Mouse (Mus musculus): ENCODE results near the gene Gga3. TPM values are rescaled to one million over a fixed set of nuclear protein-coding genes. Genes with fewer than 3 reads are reported as not detected.
A peak's percentile ranks its signal among the peaks of the same experiment; 100 is the strongest.

Gene Gga3
- polyA plus RNA-seq, 1 experiment from 2014 or later: 10.8 TPM

DNA sequence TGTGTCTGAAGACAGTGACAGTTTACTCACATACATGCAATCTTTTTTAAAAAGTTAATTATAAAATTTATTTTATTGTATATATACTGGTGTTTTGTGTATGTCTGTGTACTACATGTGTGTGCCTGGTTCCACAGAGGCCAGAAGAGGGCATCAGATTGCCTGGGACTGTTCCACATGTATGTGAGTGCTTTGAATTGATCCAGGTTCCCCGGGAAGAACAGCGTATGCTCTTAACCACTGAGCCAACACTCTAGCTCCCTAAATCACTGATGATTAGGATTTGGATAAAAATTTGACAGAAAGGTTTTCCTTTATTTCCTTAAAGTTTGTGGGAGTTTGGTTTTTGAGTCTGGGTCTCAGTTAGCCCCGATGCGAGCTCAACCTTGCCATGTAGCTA lies 40.4 kb downstream of the Gga3 start:
- DNase-seq (ENCODE audit: low spot score): no peak
- peak overlapping the region; percentile 84; the same call in 1 of the 2 replicates for H3K27ac ChIP-seq
- WGBS: 51% methylated on average over 4 of the region's 4 CpGs
- H3K27me3 ChIP-seq (ENCODE audit: insufficient read depth, low read length): no peaks in the 10 kb centered on the region
- no peaks in the 10 kb centered on the region for H3K9me3 ChIP-seq (replicated peaks; ENCODE audit: low read length)
- H3K9ac ChIP-seq (ENCODE audit: low read depth, low read length): peak overlapping the region; percentile 77
- peak overlapping the region; percentile 83 for H3K4me2 ChIP-seq (ENCODE audit: low read length)
- H3K36me3 ChIP-seq (ENCODE audit: insufficient read depth, low read length): peaks cover 13% of the 10 kb centered on the region; the same call in 1 of the 2 replicates
- H3K4me1 ChIP-seq (replicated peaks; ENCODE audit: insufficient read depth, low read length): peaks cover 10% of the 10 kb centered on the region; the same call in 1 of the 2 replicates
- ATAC-seq (replicated peaks; ENCODE audit: low FRiP score, low read depth): no peak
- peak overlapping the region; percentile 78 for H3K4me3 ChIP-seq (replicated peaks; ENCODE audit: low read depth, low read length)
- TF ChIP-seq CTCF (IDR thresholded peaks at IDR 0.05; ENCODE audit: low read depth): peak; percentile 14; the same call in 1 of the 2 replicates

DNA sequence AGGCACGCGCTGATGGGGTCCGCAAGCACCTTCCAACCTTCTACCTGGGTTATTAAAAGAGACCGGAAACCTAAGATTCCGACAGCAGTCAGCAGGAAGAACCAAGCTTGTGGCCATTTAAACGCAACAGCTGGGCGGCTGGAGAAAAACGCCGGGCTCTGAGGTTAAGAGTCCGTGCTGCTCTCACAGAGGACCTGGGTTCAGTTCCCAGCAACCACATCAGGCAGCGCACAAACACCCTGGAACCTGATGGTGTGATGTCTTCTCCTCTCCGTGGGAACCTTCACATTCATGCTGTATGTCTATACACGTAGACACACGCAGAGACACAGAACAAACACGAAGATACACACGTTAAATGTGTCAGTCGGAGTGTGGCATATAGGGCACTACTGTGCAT lies 48.1 kb downstream of the Gga3 start:
- Histone ChIP-seq H3K9me3 (replicated peaks; ENCODE audit: low read length) (no peaks in the 10 kb centered on the region), H3K9ac (ENCODE audit: low read depth, low read length) (no peak overlapping the region), H3K4me1 (replicated peaks; ENCODE audit: insufficient read depth, low read length) (no peaks in the 10 kb centered on the region), H3K4me3 (replicated peaks; ENCODE audit: low read depth, low read length) (no peak overlapping the region), H3K27ac (no peak overlapping the region), H3K36me3 (ENCODE audit: insufficient read depth, low read length) (no peaks in the 10 kb centered on the region), H3K27me3 (ENCODE audit: insufficient read depth, low read length) (no peaks in the 10 kb centered on the region), H3K4me2 (ENCODE audit: low read length) (no peak overlapping the region)
- no peak for TF ChIP-seq CTCF (IDR thresholded peaks at IDR 0.05; ENCODE audit: low read depth)
- DNase-seq (ENCODE audit: low spot score): no peak
- no peak for ATAC-seq (replicated peaks; ENCODE audit: low FRiP score, low read depth)
- 79% methylated on average over 17 of the region's 17 CpGs for WGBS

DNA sequence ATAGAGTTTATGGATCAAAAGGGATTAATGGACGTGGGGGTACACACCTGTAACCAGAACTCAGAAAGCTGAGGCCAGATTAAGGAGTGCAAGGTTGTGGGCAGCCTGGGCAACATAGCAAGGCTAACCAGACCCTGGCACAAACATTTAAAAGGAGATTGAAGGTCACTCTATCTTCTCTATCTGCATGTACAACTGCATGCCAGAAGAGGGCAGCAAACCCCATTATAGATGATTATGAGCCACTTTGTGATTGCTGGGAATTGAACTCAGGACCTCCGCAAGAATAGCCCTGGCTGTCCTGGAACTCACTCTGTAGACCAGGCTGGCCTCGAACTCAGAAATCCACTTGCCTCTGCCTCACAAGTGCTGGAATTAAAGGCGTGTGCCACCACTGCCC lies 51.1 kb downstream of the Gga3 start:
- 66% methylated on average over 4 of the region's 4 CpGs for WGBS
- H3K4me3 ChIP-seq (replicated peaks; ENCODE audit: low read depth, low read length): no peak overlapping the region
- H3K36me3 ChIP-seq (ENCODE audit: insufficient read depth, low read length): no peaks in the 10 kb centered on the region
- ATAC-seq (replicated peaks; ENCODE audit: low FRiP score, low read depth) (no peak), DNase-seq (ENCODE audit: low spot score) (no peak)
- TF ChIP-seq CTCF (IDR thresholded peaks at IDR 0.05; ENCODE audit: low read depth): peak; percentile 57
- H3K4me1 ChIP-seq (replicated peaks; ENCODE audit: insufficient read depth, low read length): no peaks in the 10 kb centered on the region
- no peak overlapping the region for H3K27ac ChIP-seq
- no peak overlapping the region for H3K9ac ChIP-seq (ENCODE audit: low read depth, low read length)
- no peaks in the 10 kb centered on the region for H3K27me3 ChIP-seq (ENCODE audit: insufficient read depth, low read length)
- no peaks in the 10 kb centered on the region for H3K9me3 ChIP-seq (replicated peaks; ENCODE audit: low read length)
- H3K4me2 ChIP-seq (ENCODE audit: low read length): no peak overlapping the region

DNA sequence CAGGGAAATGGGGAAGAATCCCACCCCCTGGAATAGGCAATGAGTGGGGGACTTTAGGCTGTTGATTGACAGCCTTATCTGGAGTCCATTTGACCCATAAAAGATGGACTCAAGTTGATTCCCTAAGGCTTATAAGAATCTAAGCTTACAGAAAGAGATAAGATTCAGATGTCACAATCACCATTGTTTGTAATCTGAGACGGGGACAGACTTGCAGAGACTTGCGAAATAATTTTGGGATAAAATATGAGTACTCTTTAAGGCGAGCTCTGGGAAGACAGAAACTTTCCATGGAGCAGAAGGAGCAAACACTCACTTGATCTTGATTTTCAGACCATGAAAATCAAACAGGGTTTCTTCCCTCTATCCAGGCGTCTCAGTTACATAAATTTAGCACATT lies 60.3 kb downstream of the Gga3 start:
- no peak overlapping the region for H3K4me2 ChIP-seq (ENCODE audit: low read length)
- H3K9ac ChIP-seq (ENCODE audit: low read depth, low read length): no peak overlapping the region
- no peak for TF ChIP-seq CTCF (IDR thresholded peaks at IDR 0.05; ENCODE audit: low read depth)
- H3K4me1 ChIP-seq (replicated peaks; ENCODE audit: insufficient read depth, low read length): no peaks in the 10 kb centered on the region
- no peaks in the 10 kb centered on the region for H3K27me3 ChIP-seq (ENCODE audit: insufficient read depth, low read length)
- no peak overlapping the region for H3K4me3 ChIP-seq (replicated peaks; ENCODE audit: low read depth, low read length)
- no peak overlapping the region for H3K27ac ChIP-seq
- H3K9me3 ChIP-seq (replicated peaks; ENCODE audit: low read length): no peaks in the 10 kb centered on the region
- no peaks in the 10 kb centered on the region for H3K36me3 ChIP-seq (ENCODE audit: insufficient read depth, low read length)
- ATAC-seq (replicated peaks; ENCODE audit: low FRiP score, low read depth): no peak
- 59% methylated on average over 4 of the region's 4 CpGs for WGBS
- DNase-seq (ENCODE audit: low spot score): peak; percentile 25

DNA sequence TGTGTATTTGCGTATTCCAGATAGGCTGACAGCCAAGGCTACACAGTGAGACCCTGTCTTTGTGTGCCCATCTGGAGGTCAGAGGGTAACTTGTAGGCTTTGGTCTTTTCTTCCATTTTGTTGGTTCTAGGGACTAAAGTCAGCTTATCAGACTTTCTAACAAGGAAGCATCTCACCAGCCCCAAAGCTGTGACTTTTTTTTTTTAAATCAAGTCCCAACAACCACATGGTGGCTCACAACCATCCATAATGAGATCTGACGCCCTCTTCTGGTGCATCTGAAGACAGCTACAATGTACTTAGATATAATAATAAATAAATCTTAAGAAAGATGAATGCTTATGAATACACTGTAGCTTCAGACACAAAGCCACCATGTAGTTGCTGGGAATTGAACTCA lies 65.8 kb downstream of the Gga3 start:
- peak; percentile 32; the same call in 1 of the 2 replicates for TF ChIP-seq CTCF (IDR thresholded peaks at IDR 0.05; ENCODE audit: low read depth)
- 66% methylated on average over 2 of the region's 2 CpGs for WGBS
- H3K27me3 ChIP-seq (ENCODE audit: insufficient read depth, low read length): no peaks in the 10 kb centered on the region
- ATAC-seq (replicated peaks; ENCODE audit: low FRiP score, low read depth): no peak
- no peak for DNase-seq (ENCODE audit: low spot score)
- H3K4me2 ChIP-seq (ENCODE audit: low read length): no peak overlapping the region
- H3K27ac ChIP-seq: no peak overlapping the region
- H3K36me3 ChIP-seq (ENCODE audit: insufficient read depth, low read length): 0 out of 2 replicates have a peak, but pooled peaks cover under 1% of the 10 kb centered on the region
- H3K4me1 ChIP-seq (replicated peaks; ENCODE audit: insufficient read depth, low read length): no peaks in the 10 kb centered on the region
- no peak overlapping the region for H3K4me3 ChIP-seq (replicated peaks; ENCODE audit: low read depth, low read length)
- H3K9ac ChIP-seq (ENCODE audit: low read depth, low read length): no peak overlapping the region
- no peaks in the 10 kb centered on the region for H3K9me3 ChIP-seq (replicated peaks; ENCODE audit: low read length)

DNA sequence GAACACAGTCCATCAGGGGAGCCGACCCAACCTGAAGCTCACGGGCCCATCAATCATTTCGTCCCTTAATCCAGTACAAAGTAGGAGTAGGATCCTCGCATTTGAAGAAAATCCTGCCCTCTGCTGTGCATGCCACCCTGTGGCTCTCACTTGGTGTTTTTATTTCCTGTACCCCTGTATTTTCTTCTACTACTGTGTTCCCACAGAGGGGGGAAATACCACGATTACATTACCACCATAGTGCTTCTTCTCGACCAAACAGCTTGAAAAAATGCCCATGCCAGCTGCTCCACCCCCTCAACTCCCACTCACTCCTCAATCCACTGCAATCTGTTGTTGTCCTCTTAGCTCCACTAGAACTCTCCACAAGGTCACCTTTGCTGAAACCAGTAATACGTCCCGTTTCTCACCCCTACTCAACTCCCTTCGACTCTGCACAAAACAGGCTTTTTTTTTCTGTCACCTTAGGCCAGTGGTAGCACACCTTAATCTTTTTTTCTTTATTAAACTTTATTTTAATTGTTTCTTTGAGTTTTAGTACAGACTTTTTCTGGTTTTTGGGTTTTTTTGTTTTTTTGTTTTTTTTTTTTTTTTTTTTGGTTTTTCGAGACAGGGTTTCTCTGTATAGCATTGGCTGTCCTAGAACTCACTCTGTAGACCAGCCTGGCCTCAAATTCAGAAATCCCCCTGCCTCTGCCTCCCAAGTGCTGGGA lies 66.8 kb downstream of the Gga3 start:
- Histone ChIP-seq H3K9me3 (replicated peaks; ENCODE audit: low read length) (no peaks in the 10 kb centered on the region), H3K4me3 (replicated peaks; ENCODE audit: low read depth, low read length) (no peak overlapping the region), H3K27me3 (ENCODE audit: insufficient read depth, low read length) (no peaks in the 10 kb centered on the region), H3K4me1 (replicated peaks; ENCODE audit: insufficient read depth, low read length) (no peaks in the 10 kb centered on the region), H3K27ac (peak overlapping the region; percentile 100), H3K9ac (ENCODE audit: low read depth, low read length) (no peak overlapping the region), H3K36me3 (ENCODE audit: insufficient read depth, low read length) (0 out of 2 replicates have a peak, but pooled peaks cover 7% of the 10 kb centered on the region), H3K4me2 (ENCODE audit: low read length) (peak overlapping the region; percentile 52)
- TF ChIP-seq CTCF (IDR thresholded peaks at IDR 0.05; ENCODE audit: low read depth): peak; percentile 38
- 81% methylated on average over 10 of the region's 10 CpGs for WGBS
- DNase-seq (ENCODE audit: low spot score) (peak; percentile 48), ATAC-seq (replicated peaks; ENCODE audit: low FRiP score, low read depth) (0 out of 2 replicates have a peak, but pooled peaks have one; percentile 9)

Measured in kidney, postnatal 0 days (tissue).